Mouse (Mus musculus) thymus, adult 2 months (tissue): Measurements from ENCODE around the gene Duoxa1. TPM values are rescaled to one million over a fixed set of nuclear protein-coding genes. Genes with fewer than 3 reads are reported as not detected.
"Not testable (repeated sequence)": the region's sequence is repeated elsewhere in the genome, so short reads cannot be mapped to it uniquely, and the experiment has no call there.

Source experiments
- DNase-seq: peaks from one replicate; pipeline ENCODE4 v3.0.0; 2021
- H3K27ac ChIP-seq: fragments of 200-500 bp; 2 replicates; pipeline ENCODE4 v1.5.1; 2012; ENCODE audit warnings: low read length, control low read depth; ENCODE audit not compliant: control insufficient read depth, insufficient read depth
- H3K27me3 ChIP-seq: fragments of 200-500 bp; 2 replicates; pipeline ENCODE4 v1.6.1; 2012; ENCODE audit warnings: mild to moderate bottlenecking, low read length, moderate library complexity, mixed read lengths; ENCODE audit not compliant: control insufficient read depth, insufficient read depth
- H3K36me3 ChIP-seq: fragments of 200-500 bp; 2 replicates; pipeline ENCODE4 v1.6.1; 2012; ENCODE audit warnings: mild to moderate bottlenecking, low read length, moderate library complexity; ENCODE audit not compliant: control insufficient read depth, insufficient read depth
- H3K4me1 ChIP-seq: fragments of 200-500 bp; replicated peaks from 2 replicates; pipeline ENCODE4 v1.6.1; 2012; ENCODE audit warnings: low read length; ENCODE audit not compliant: control insufficient read depth, insufficient read depth
- H3K4me3 ChIP-seq: fragments of 200-500 bp; 2 replicates; pipeline ENCODE4 v1.5.1; 2012; ENCODE audit warnings: mild to moderate bottlenecking, low read length, control low read depth, moderate library complexity; ENCODE audit not compliant: control insufficient read depth, insufficient read depth
- CTCF ChIP-seq: fragments of 200-500 bp; IDR thresholded peaks from 2 replicates; pipeline ENCODE4 v1.5.1; 2012; ENCODE audit warnings: mild to moderate bottlenecking, control low read depth, low read length, moderate library complexity, borderline replicate concordance; ENCODE audit not compliant: control insufficient read depth, poor library complexity, insufficient read depth; ENCODE audit errors: extremely low read depth
- POLR2A ChIP-seq: fragments of 200-500 bp; IDR thresholded peaks from 2 replicates; pipeline ENCODE4 v1.6.1; 2012; ENCODE audit warnings: mild to moderate bottlenecking, low read length, control low read depth, moderate library complexity; ENCODE audit not compliant: control insufficient read depth, poor library complexity, insufficient read depth; ENCODE audit errors: extremely low read depth
- WGBS: fragments of 180-500 bp; shearing (Covaris S2); methylation state at CpG from one replicate; pipeline ENCODE4 v1.1.7; 2018; 5-methylcytosine and 5-hydroxymethylcytosine counted together
- polyA plus RNA-seq: library from polyadenylated mRNA; depleted of rRNA; stranded (reverse); fragments of >200 nt; gene quantifications from 2 replicates; pipeline ENCODE4 v1.2.3, GENCODE M21; 2012

The Duoxa1 gene
- polyA plus RNA-seq, 1 experiment = 5.3 TPM

DNA sequence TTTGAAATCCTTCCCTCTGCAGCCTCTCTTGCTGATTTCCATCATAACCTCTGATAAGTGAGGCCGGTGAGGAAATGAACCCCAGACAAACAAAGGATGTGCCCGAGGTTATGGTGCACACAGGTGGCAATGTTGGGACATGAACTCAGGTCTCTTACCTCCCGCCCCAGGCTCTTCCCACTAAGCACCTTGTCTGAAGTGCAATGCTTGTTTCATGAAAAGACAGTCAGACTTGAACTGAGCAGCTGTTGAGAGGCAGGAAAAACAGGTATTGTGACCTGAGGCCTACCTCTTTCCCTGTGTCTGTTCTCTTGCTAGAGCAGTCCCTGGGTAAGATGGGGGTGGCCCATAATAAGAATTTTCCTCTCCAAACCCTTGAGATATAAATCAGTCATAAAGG is 18.7 kb upstream of the Duoxa1 start:
- Histone ChIP-seq H3K27ac (no peak overlapping the region), H3K4me3 (no peak overlapping the region), H3K4me1 (no peaks in the 10 kb centered on the region), H3K36me3 (no peaks in the 10 kb centered on the region), H3K27me3 (no peaks in the 10 kb centered on the region)
- WGBS = 86% methylated on average over 3 of the region's 3 CpGs
- TF ChIP-seq CTCF (no peak), POLR2A (no peak)
- DNase-seq = no peak

DNA sequence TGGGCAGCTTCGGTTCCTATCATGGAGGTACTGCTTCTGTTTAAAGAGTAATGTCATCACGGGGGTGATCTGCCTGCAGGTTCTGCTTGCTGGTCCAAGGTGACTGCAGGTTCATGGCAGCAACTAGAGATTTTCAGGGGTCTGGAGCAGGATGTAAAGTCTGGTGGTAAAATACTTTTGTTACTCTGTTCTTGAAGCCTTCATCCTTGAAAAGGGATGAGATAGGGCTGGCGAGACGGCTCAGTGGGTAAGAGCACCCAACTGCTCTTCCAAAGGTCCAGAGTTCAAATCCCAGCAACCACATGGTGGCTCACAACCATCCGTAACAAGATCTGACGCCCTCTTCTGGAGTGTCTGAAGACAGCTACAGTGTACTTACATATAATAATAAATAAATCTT is 16.8 kb upstream of the Duoxa1 start:
- 90% methylated on average over 6 of the region's 6 CpGs for WGBS
- H3K4me3 ChIP-seq, DNase-seq: not testable (repeated sequence)

DNA sequence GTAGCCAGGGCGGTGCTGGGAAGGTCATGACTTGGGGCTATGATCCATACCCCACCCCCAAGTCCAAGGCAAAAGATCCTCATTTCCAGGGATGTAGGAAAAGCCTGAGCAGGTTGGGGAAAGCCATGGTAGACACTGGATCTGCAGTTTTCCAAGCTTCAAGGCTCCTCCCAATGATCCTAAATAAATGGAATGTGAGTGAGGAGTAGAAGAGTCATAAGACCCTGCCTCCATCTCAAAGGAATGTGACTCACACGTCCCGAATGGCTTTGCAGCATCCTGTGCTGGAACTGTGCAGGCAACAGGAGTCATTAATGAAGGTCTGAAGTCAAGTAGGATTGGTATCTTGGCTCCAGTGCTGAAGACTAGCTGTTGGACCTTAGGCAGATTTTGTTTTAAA is 14.5 kb upstream of the Duoxa1 start:
- H3K36me3 ChIP-seq = no peaks in the 10 kb centered on the region
- H3K27me3 ChIP-seq = no peaks in the 10 kb centered on the region
- DNase-seq = no peak
- WGBS = 77% methylated on average over 3 of the region's 3 CpGs
- H3K4me1 ChIP-seq = no peaks in the 10 kb centered on the region
- no peak for TF ChIP-seq POLR2A
- no peak for TF ChIP-seq CTCF
- no peak overlapping the region for H3K27ac ChIP-seq
- H3K4me3 ChIP-seq = no peak overlapping the region

More for the DNA sequence above, 16.8 kb upstream of the Duoxa1 start:
- H3K4me1 ChIP-seq, H3K36me3 ChIP-seq, H3K27me3 ChIP-seq, H3K27ac ChIP-seq: not testable (repeated sequence)

DNA sequence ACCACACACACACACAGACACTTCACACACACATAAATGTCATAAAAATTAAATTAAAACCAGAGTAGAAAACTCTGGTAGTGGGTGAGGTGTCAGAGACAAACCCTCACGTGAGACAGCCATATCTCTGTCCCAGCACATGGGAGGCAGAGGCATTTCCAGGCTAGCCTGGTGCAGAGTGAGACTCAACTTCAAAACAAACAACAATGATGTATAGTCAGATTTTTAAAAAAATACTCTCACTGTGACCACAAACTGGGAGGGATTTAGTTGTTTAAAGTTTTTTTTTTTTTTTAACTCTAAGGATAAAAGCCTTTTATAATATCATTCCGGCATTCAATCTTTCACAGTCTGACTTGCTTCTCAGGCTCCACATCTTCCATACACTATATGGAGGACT is 11.8 kb upstream of the Duoxa1 start:
- 84% methylated on average over 2 of the region's 2 CpGs for WGBS
- no peaks in the 10 kb centered on the region for H3K27me3 ChIP-seq
- no peaks in the 10 kb centered on the region for H3K4me1 ChIP-seq
- H3K4me3 ChIP-seq = no peak overlapping the region
- DNase-seq = no peak
- no peak for TF ChIP-seq POLR2A
- no peak for TF ChIP-seq CTCF
- H3K27ac ChIP-seq = no peak overlapping the region
- no peaks in the 10 kb centered on the region for H3K36me3 ChIP-seq

DNA sequence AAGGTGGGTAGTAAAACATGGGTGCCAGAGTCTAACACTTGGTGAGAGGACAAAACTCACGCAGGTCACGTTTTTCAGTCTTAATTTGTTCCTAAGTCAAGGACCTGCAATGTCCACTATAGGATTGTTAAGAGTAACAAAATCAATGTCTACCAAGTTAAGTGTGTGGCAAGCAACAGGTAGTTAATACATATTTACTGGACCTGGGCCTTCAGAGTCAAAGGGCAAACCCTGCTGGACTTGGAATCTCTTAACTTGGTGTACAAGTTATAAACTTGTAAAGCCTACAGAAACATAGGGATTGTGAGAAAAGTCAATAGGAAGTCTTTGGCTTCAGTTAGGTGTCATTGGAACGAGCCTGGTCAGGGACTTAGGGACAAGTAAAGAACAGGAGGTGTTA is 11.1 kb upstream of the Duoxa1 start:
- WGBS = 92% methylated on average over 3 of the region's 3 CpGs
- H3K27me3 ChIP-seq = no peaks in the 10 kb centered on the region

DNA sequence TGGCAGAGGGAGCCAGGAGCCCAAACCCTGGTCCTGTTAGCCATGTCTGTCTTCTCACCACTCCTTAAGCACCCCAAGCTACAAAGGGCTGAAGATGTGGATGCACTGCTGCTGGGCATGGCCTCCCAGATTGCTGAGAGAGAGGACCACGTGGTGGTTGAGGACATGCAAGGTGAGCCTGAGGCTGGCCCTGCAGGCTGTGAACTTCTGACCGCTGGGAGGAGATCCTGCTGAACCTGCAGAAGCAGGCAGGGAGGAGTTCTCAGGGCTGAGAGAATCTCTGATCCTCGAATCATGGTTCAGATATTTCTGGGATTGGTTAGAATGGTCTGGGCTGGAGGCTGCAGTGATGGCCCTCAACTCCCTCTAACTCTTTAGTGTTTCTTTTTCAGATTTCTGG is 10.4 kb upstream of the Duoxa1 start:
- TF ChIP-seq POLR2A (no peak), CTCF (no peak)
- Histone ChIP-seq H3K4me1 (no peaks in the 10 kb centered on the region), H3K27ac (no peak overlapping the region), H3K4me3 (no peak overlapping the region), H3K27me3 (no peaks in the 10 kb centered on the region), H3K36me3 (no peaks in the 10 kb centered on the region)
- DNase-seq = no peak
- 80% methylated on average over 3 of the region's 3 CpGs for WGBS

More for the DNA sequence above, 11.1 kb upstream of the Duoxa1 start:
- H3K27ac ChIP-seq = no peak overlapping the region
- TF ChIP-seq CTCF = no peak
- no peak for TF ChIP-seq POLR2A
- no peaks in the 10 kb centered on the region for H3K4me1 ChIP-seq
- no peaks in the 10 kb centered on the region for H3K36me3 ChIP-seq
- no peak overlapping the region for H3K4me3 ChIP-seq
- DNase-seq = no peak

DNA sequence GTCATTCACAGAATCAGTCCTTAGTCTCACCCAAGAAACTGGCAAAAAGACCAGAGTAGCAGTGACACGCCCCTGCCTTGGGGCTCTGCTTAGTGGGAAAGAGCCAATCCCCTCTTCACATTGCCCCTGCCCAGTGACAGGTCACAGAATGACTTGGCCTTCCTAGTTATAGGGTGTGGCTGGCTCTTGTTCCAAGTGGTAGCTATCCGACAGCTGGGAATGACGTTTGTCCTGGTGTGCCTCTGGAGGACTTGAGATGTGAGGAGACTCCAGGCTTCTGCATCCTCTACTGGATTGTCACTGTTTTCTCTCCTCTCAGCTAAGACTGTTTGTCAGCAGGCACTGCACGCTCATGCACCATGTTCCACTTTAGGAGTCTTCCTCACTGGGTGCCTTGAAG is 3.9 kb upstream of the Duoxa1 start:
- Histone ChIP-seq H3K36me3 (no peaks in the 10 kb centered on the region), H3K4me1 (peaks cover 8% of the 10 kb centered on the region), H3K27me3 (peaks cover 10% of the 10 kb centered on the region), H3K4me3 (no peak overlapping the region), H3K27ac (no peak overlapping the region)
- 79% methylated on average over 4 of the region's 4 CpGs for whole genome bisulfite sequencing
- TF ChIP-seq CTCF (no peak), POLR2A (no peak)
- no peak for DNase-seq
